9 mouse cellular contexts compared by ENCODE assay signal in genomic region chr1:135148476-135148875, GRCm38 (mm10). TPM values are rescaled to one million over a fixed set of nuclear protein-coding genes. Genes with fewer than 3 reads are reported as not detected.
A peak's percentile ranks its signal among the peaks of the same experiment; 100 is the strongest.
DNase-seq lines count a peak whose midpoint lies in the region; ATAC-seq and TF ChIP-seq lines count a peak whose summit lies in the region.
"Had no signal": no experiment of that assay in that cellular context is flagged by ENCODE, and none has a peak within 500 bp of the region (broad histone marks: within the 10 kb centered on the region; RNA-seq: fewer than 3 reads in every experiment).

No protein-coding gene starts in this region.

- intact Hi-C loops in gastrocnemius, postnatal 14 days (cut with DNase I; ENCODE audit: low total_unique reads) = no loop called here

- H3K9me3 ChIP-seq in heart, embryonic 11.5 days (replicated peaks; ENCODE audit: control insufficient read depth, low read length) = no peaks in the 10 kb centered on the region
- no peaks in the 10 kb centered on the region for H3K9me3 ChIP-seq in ES-E14 (ENCODE audit: control insufficient read depth, insufficient read depth, low read depth, low read length)
- no peaks in the 10 kb centered on the region for H3K9me3 ChIP-seq in heart, embryonic 16.5 days (replicated peaks; ENCODE audit: control insufficient read depth, low read length)
- H3K9me3 ChIP-seq in liver, embryonic 16.5 days (replicated peaks; ENCODE audit: control insufficient read depth, low read length) = no peaks in the 10 kb centered on the region

- no peak overlapping the region for H3K4me3 ChIP-seq in heart, embryonic 11.5 days (ENCODE audit: low read depth, low read length)
- H3K4me3 ChIP-seq in ES-E14 (ENCODE audit: insufficient read depth in 1 of 2, low read depth in 1 of 2, low read length in 2 of 2, poor library complexity in 1 of 2, severe bottlenecking in 1 of 2) = peak overlapping the region; percentile 61 to 85; a peak in 3 of 4 replicates
- peak overlapping the region; percentile 97; the same call in 1 of the 2 replicates for H3K4me3 ChIP-seq in heart, embryonic 16.5 days (ENCODE audit: low read length)
- peak overlapping the region; percentile 80 for H3K4me3 ChIP-seq in liver, embryonic 16.5 days (ENCODE audit: low read depth, low read length)
- no peak overlapping the region for H3K4me3 ChIP-seq in thymus, adult 2 months (ENCODE audit: control insufficient read depth, insufficient read depth, low read length)

- in situ Hi-C loops in ES-E14 (cut with MboI; ENCODE audit: low sequenced_read_pairs in 2 of 2, unreplicated experiment in 2 of 2) = no loop called here

- no peak overlapping the region for H3K27ac ChIP-seq in heart, embryonic 11.5 days (ENCODE audit: low read depth, low read length)
- H3K27ac ChIP-seq in ES-E14 (ENCODE audit: insufficient read depth, low read depth, low read length, poor library complexity, severe bottlenecking) = no peak overlapping the region
- no peak overlapping the region; the same call in 1 of the 2 replicates for H3K27ac ChIP-seq in heart, embryonic 16.5 days (ENCODE audit: low read length)
- H3K27ac ChIP-seq in liver, embryonic 16.5 days (ENCODE audit: low read length) = no peak overlapping the region
- H3K27ac ChIP-seq in thymus, adult 2 months (ENCODE audit: control insufficient read depth, insufficient read depth, low read length) = no peak overlapping the region

- H3K4me2 ChIP-seq in heart, embryonic 11.5 days = peak overlapping the region; percentile 93
- peak overlapping the region; percentile 88 for H3K4me2 ChIP-seq in heart, embryonic 16.5 days (ENCODE audit: low read depth, low read length)
- H3K4me2 ChIP-seq in liver, embryonic 16.5 days (ENCODE audit: low read depth, low read length) = peak overlapping the region; percentile 100

- H3K36me3 ChIP-seq in heart, embryonic 11.5 days (ENCODE audit: control insufficient read depth, insufficient read depth, low read length) = no peaks in the 10 kb centered on the region
- H3K36me3 ChIP-seq in ES-E14 (ENCODE audit: control insufficient read depth, insufficient read depth, low read length, poor library complexity, severe bottlenecking) = peaks cover 4% of the 10 kb centered on the region; the same call in 1 of the 2 replicates
- peaks cover 4% of the 10 kb centered on the region; the same call in 1 of the 2 replicates for H3K36me3 ChIP-seq in heart, embryonic 16.5 days (ENCODE audit: control insufficient read depth, insufficient read depth)
- no peaks in the 10 kb centered on the region; the same call in 1 of the 2 replicates for H3K36me3 ChIP-seq in liver, embryonic 16.5 days (ENCODE audit: control insufficient read depth, insufficient read depth)
- peaks cover 15% of the 10 kb centered on the region for H3K36me3 ChIP-seq in thymus, adult 2 months (ENCODE audit: control insufficient read depth, insufficient read depth, low read length)

- DNase-seq in heart, adult 8-10 months (ENCODE audit: low spot score) = no peak
- DNase-seq in ES-E14 (ENCODE audit: low read depth, low spot score) = no peak
- no peak for DNase-seq in thymus, adult 2 months
- no peak for DNase-seq in gastrocnemius, postnatal 14 days
- DNase-seq in right cerebral cortex, adult 2 months (ENCODE audit: low spot score in 2 of 2) = no peak

- no peak for TF ChIP-seq POLR2A in thymus, adult 2 months (IDR thresholded peaks at IDR 0.05; ENCODE audit: control insufficient read depth, extremely low read depth, insufficient read depth, low read length, poor library complexity)

- no peak for ATAC-seq in heart, embryonic 11.5 days (replicated peaks; ENCODE audit: insufficient number of reproducible peaks, low FRiP score, low TSS enrichment)
- ATAC-seq in heart, embryonic 16.5 days (replicated peaks; ENCODE audit: extremely low read depth, insufficient read depth, low FRiP score) = no peak
- ATAC-seq in liver, embryonic 16.5 days (ENCODE audit: low read depth) = no peak

- H3K9ac ChIP-seq in heart, embryonic 11.5 days (ENCODE audit: low read depth, low read length) = no peak overlapping the region
- peak overlapping the region; percentile 82; the same call in 1 of the 2 replicates for H3K9ac ChIP-seq in ES-E14 (ENCODE audit: insufficient read depth, low read depth, low read length, poor library complexity, severe bottlenecking)
- H3K9ac ChIP-seq in heart, embryonic 16.5 days (ENCODE audit: low read length) = no peak overlapping the region
- no peak overlapping the region; the same call in 1 of the 2 replicates for H3K9ac ChIP-seq in liver, embryonic 16.5 days (ENCODE audit: low read depth, low read length)

- H3K27me3 ChIP-seq in heart, embryonic 11.5 days (ENCODE audit: control insufficient read depth, insufficient read depth, low read length) = peaks cover 17% of the 10 kb centered on the region
- H3K27me3 ChIP-seq in heart, embryonic 16.5 days (ENCODE audit: control insufficient read depth, insufficient read depth, low read length) = peaks cover 15% of the 10 kb centered on the region
- no peaks in the 10 kb centered on the region for H3K27me3 ChIP-seq in liver, embryonic 16.5 days (ENCODE audit: control insufficient read depth, insufficient read depth, low read depth, low read length)
- H3K27me3 ChIP-seq in thymus, adult 2 months (ENCODE audit: control insufficient read depth, insufficient read depth, low read length) = no peaks in the 10 kb centered on the region

- H3K4me1 ChIP-seq in heart, embryonic 11.5 days (ENCODE audit: control insufficient read depth, insufficient read depth, low read length) = peaks cover 4% of the 10 kb centered on the region
- H3K4me1 ChIP-seq in ES-E14 (ENCODE audit: control insufficient read depth in 2 of 2, insufficient read depth in 2 of 2, low read length in 2 of 2, poor library complexity in 1 of 2) = peaks cover 1 to 2% of the 10 kb centered on the region in 2 experiments; a peak in 1 of 4 replicates
- peaks cover 15% of the 10 kb centered on the region for H3K4me1 ChIP-seq in heart, embryonic 16.5 days (ENCODE audit: control insufficient read depth, insufficient read depth, low read length)
- H3K4me1 ChIP-seq in liver, embryonic 16.5 days (ENCODE audit: control insufficient read depth, low read depth, low read length) = peaks cover 15% of the 10 kb centered on the region
- H3K4me1 ChIP-seq in thymus, adult 2 months (replicated peaks; ENCODE audit: control insufficient read depth, insufficient read depth, low read length) = peaks cover 25% of the 10 kb centered on the region

- TF ChIP-seq CTCF in thymus, adult 2 months (IDR thresholded peaks at IDR 0.05; ENCODE audit: borderline replicate concordance, control insufficient read depth, extremely low read depth, insufficient read depth, low read length, poor library complexity) = no peak

- WGBS in heart, embryonic 11.5 days (ENCODE audit: insufficient replicate concordance) = 70% methylated on average over 4 of the region's 4 CpGs
- 70% methylated on average over 4 of the region's 4 CpGs for WGBS in heart, embryonic 16.5 days
- 81% methylated on average over 4 of the region's 4 CpGs for WGBS in liver, embryonic 16.5 days (ENCODE audit: insufficient replicate concordance)
- 79% methylated on average over 4 of the region's 4 CpGs for WGBS in thymus, adult 2 months

TF ChIP-seq in ES-E14, 5 proteins besides CTCF, POLR2A, EP300 and RAD21:
- TF ChIP-seq MAFK (IDR thresholded peaks at IDR 0.05; ENCODE audit: insufficient read depth, low read depth, low read length) (no peak), ZC3H11A (IDR thresholded peaks at IDR 0.05; ENCODE audit: borderline replicate concordance, low read depth, low read length) (no peak), HCFC1 (IDR thresholded peaks at IDR 0.05; ENCODE audit: borderline replicate concordance, insufficient read depth, low read length) (no peak), ZNF384 (IDR thresholded peaks at IDR 0.05; ENCODE audit: low read depth, low read length) (no peak), CHD2 (IDR thresholded peaks at IDR 0.05; ENCODE audit: low read depth, low read length) (no peak)

RNA-seq across cellular contexts. Expression of gene Arl8a, which starts 1.9 kb away (rescaled TPM):
- 27.7 and 29.7 TPM in 2 replicates for polyA plus RNA-seq in heart, embryonic 11.5 days (2014; fragmentation: Nextera tagmentation; extraction: Ambion mirVana)
- 10 to 100 TPM; 19.0 to 21.4 (median 20.7) TPM for total RNA-seq in heart, adult 8-10 months (2022)
- total RNA-seq in ES-E14 (2012; rRNA removed) = 17.5 and 19.3 TPM in 2 replicates
- 40.2 and 43.9 TPM in 2 replicates for polyA plus RNA-seq in heart, embryonic 16.5 days (2015; fragmentation: Nextera tagmentation; extraction: Ambion mirVana)
- polyA plus RNA-seq in liver, embryonic 16.5 days (2015; fragmentation: Nextera tagmentation; extraction: Ambion mirVana) = 7.8 and 9.9 TPM in 2 replicates
- polyA plus RNA-seq in thymus, adult 2 months (2012; rRNA removed) = 54.7 and 59.4 TPM in 2 replicates
- 10 to 100 TPM; 25.1 to 26.8 TPM for total RNA-seq in gastrocnemius, postnatal 14 days (2021)

RNA-seq across cellular contexts. Expression of gene Ptpn7, which starts 16.0 kb away (rescaled TPM):
- 1.2 and 2.0 TPM in 2 replicates for polyA plus RNA-seq in heart, embryonic 11.5 days (2014; fragmentation: Nextera tagmentation; extraction: Ambion mirVana)
- total RNA-seq in heart, adult 8-10 months (2022) = 1 to 10 TPM in 1 of 4 experiments, under 1 TPM in 3; 0.34 to 1.5 (median 0.49) TPM
- 1.1 and 2.3 TPM in 2 replicates for total RNA-seq in ES-E14 (2012; rRNA removed)
- 7.3 and 20.5 TPM in 2 replicates for polyA plus RNA-seq in heart, embryonic 16.5 days (2015; fragmentation: Nextera tagmentation; extraction: Ambion mirVana)
- polyA plus RNA-seq in liver, embryonic 16.5 days (2015; fragmentation: Nextera tagmentation; extraction: Ambion mirVana) = 9.0 and 9.6 TPM in 2 replicates
- 219 and 275 TPM in 2 replicates for polyA plus RNA-seq in thymus, adult 2 months (2012; rRNA removed)
- under 1 TPM; 0.18 to 0.41 TPM for total RNA-seq in gastrocnemius, postnatal 14 days (2021)

RNA-seq across cellular contexts. Expression of gene Gpr37l1, which starts 19.0 kb away (rescaled TPM):
- polyA plus RNA-seq in heart, embryonic 11.5 days (2014; fragmentation: Nextera tagmentation; extraction: Ambion mirVana) = not detected in 2 replicates
- total RNA-seq in heart, adult 8-10 months (2022) = under 1 TPM; 0.44 to 0.71 (median 0.65) TPM
- total RNA-seq in ES-E14 (2012; rRNA removed) = 0.26 TPM in 1 of 2 replicates, not detected in the other
- polyA plus RNA-seq in heart, embryonic 16.5 days (2015; fragmentation: Nextera tagmentation; extraction: Ambion mirVana) = not detected in 2 replicates
- not detected in 2 replicates for polyA plus RNA-seq in liver, embryonic 16.5 days (2015; fragmentation: Nextera tagmentation; extraction: Ambion mirVana)
- polyA plus RNA-seq in thymus, adult 2 months (2012; rRNA removed) = 0.50 and 0.77 TPM in 2 replicates
- 1 to 10 TPM in 1 of 2 experiments, under 1 TPM in 1; 0.78 to 2.5 TPM for total RNA-seq in gastrocnemius, postnatal 14 days (2021)
- polyA plus RNA-seq: testis, adult 2 months had no signal

RNA-seq across cellular contexts. Expression of gene Lgr6, which starts 43.4 kb away (rescaled TPM):
- polyA plus RNA-seq in heart, embryonic 11.5 days (2014; fragmentation: Nextera tagmentation; extraction: Ambion mirVana) = 1.0 and 1.4 TPM in 2 replicates
- 10 to 100 TPM; 12.9 to 17.9 (median 15.9) TPM for total RNA-seq in heart, adult 8-10 months (2022)
- total RNA-seq in ES-E14 (2012; rRNA removed) = 1.7 TPM in 2 replicates
- 2.5 and 4.6 TPM in 2 replicates for polyA plus RNA-seq in heart, embryonic 16.5 days (2015; fragmentation: Nextera tagmentation; extraction: Ambion mirVana)
- polyA plus RNA-seq in liver, embryonic 16.5 days (2015; fragmentation: Nextera tagmentation; extraction: Ambion mirVana) = 0.07 and 0.08 TPM in 2 replicates
- 1.3 and 1.5 TPM in 2 replicates for polyA plus RNA-seq in thymus, adult 2 months (2012; rRNA removed)
- total RNA-seq in gastrocnemius, postnatal 14 days (2021) = 1 to 10 TPM in 1 of 2 experiments, under 1 TPM in 1; 0.88 to 1.1 TPM

Comparison
In these comparisons a context has a peak if more than half of its experiments do, and no peak if none do; other contexts are left out.
1. H3K4me3 ChIP-seq: peak in ES-E14 (2 of 2), heart, embryonic 16.5 days (single experiment) and liver, embryonic 16.5 days (single experiment); none in heart, embryonic 11.5 days (single experiment) and thymus, adult 2 months (single experiment).
2. RNA of gene Ptpn7, which starts 16.0 kb away (polyA plus RNA-seq): 219 to 275 TPM in thymus, adult 2 months; 7.3 to 20.5 TPM in heart, embryonic 16.5 days, 9.0 to 9.6 TPM in liver, embryonic 16.5 days and 1.2 to 2.0 TPM in heart, embryonic 11.5 days; every median in the first group is over 10 times any median in the second.
3. Peak in every context shown above with its lines, with median percentiles within 50 percentile points of each other: H3K4me2 ChIP-seq.